Mouse (Mus musculus): ENCODE measurements at regions not wholly inside any gene's neighbourhood (a gene's known extent, or its start where the extent isn't known, plus 50 kb on each side); places are given as distances from the start of the nearest gene placed in this dataset.

- no peak for DNase-seq
Measured at GRCm38 (mm10) chr13:11205216-11205786, 844.7 kb upstream of the Chrm3 start.

GRCm38 (mm10) chr13:11201978-11202377 lies 841.3 kb upstream of the Chrm3 start:
- no peak for ATAC-seq
- H3K4me1 ChIP-seq (ENCODE audit: insufficient read depth): no peaks in the 10 kb centered on the region
- no peaks in the 10 kb centered on the region for H3K36me3 ChIP-seq (ENCODE audit: insufficient read depth)
- H3K9ac ChIP-seq: no peak overlapping the region
- no peak for TF ChIP-seq CTCF (IDR thresholded peaks at IDR 0.05; ENCODE audit: low read depth)
- DNase-seq: no peak
- no peaks in the 10 kb centered on the region for H3K9me3 ChIP-seq (ENCODE audit: low read length)
- H3K27me3 ChIP-seq (ENCODE audit: insufficient read depth, low read length): no peaks in the 10 kb centered on the region
- no peak overlapping the region for H3K4me2 ChIP-seq (ENCODE audit: low read depth)
- no peak overlapping the region for H3K4me3 ChIP-seq (ENCODE audit: low read depth, low read length)
- no peak overlapping the region for H3K27ac ChIP-seq (ENCODE audit: low read depth, low read length)

More at GRCm38 (mm10) chr13:11205216-11205786, 844.7 kb upstream of the Chrm3 start:
- TF ChIP-seq CTCF (IDR thresholded peaks at IDR 0.05; ENCODE audit: low read depth): no peak
- Histone ChIP-seq H3K9me3 (ENCODE audit: low read length) (0 out of 2 replicates have a peak, but pooled peaks cover 3% of the 10 kb centered on the region), H3K27me3 (ENCODE audit: insufficient read depth, low read length) (no peaks in the 10 kb centered on the region), H3K4me1 (ENCODE audit: insufficient read depth) (no peaks in the 10 kb centered on the region), H3K36me3 (ENCODE audit: insufficient read depth) (no peaks in the 10 kb centered on the region), H3K27ac (ENCODE audit: low read depth, low read length) (no peak overlapping the region), H3K4me3 (ENCODE audit: low read depth, low read length) (no peak overlapping the region), H3K4me2 (ENCODE audit: low read depth) (no peak overlapping the region), H3K9ac (no peak overlapping the region)
- WGBS: 64% methylated on average over 6 of the region's 6 CpGs
- peak; percentile 42; the same call in 1 of the 2 replicates for ATAC-seq

GRCm38 (mm10) chr13:11192471-11192870 lies 831.8 kb upstream of the Chrm3 start:
- WGBS: 91% methylated on average over 8 of the region's 8 CpGs
- Histone ChIP-seq H3K36me3 (ENCODE audit: insufficient read depth) (no peaks in the 10 kb centered on the region), H3K4me2 (ENCODE audit: low read depth) (no peak overlapping the region), H3K27ac (ENCODE audit: low read depth, low read length) (no peak overlapping the region), H3K9ac (no peak overlapping the region), H3K27me3 (ENCODE audit: insufficient read depth, low read length) (no peaks in the 10 kb centered on the region), H3K9me3 (ENCODE audit: low read length) (no peaks in the 10 kb centered on the region), H3K4me1 (ENCODE audit: insufficient read depth) (no peaks in the 10 kb centered on the region), H3K4me3 (ENCODE audit: low read depth, low read length) (no peak overlapping the region)
- no peak for ATAC-seq
- no peak for TF ChIP-seq CTCF (IDR thresholded peaks at IDR 0.05; ENCODE audit: low read depth)
- DNase-seq: no peak

GRCm38 (mm10) chr13:11181191-11181590 lies 820.5 kb upstream of the Chrm3 start:
- Histone ChIP-seq H3K4me1 (ENCODE audit: insufficient read depth) (no peaks in the 10 kb centered on the region), H3K9ac (no peak overlapping the region), H3K27me3 (ENCODE audit: insufficient read depth, low read length) (no peaks in the 10 kb centered on the region), H3K9me3 (ENCODE audit: low read length) (no peaks in the 10 kb centered on the region), H3K4me3 (ENCODE audit: low read depth, low read length) (no peak overlapping the region), H3K4me2 (ENCODE audit: low read depth) (no peak overlapping the region), H3K27ac (ENCODE audit: low read depth, low read length) (no peak overlapping the region), H3K36me3 (ENCODE audit: insufficient read depth) (no peaks in the 10 kb centered on the region)
- no peak for TF ChIP-seq CTCF (IDR thresholded peaks at IDR 0.05; ENCODE audit: low read depth)
- DNase-seq (no peak), ATAC-seq (no peak)

DNA sequence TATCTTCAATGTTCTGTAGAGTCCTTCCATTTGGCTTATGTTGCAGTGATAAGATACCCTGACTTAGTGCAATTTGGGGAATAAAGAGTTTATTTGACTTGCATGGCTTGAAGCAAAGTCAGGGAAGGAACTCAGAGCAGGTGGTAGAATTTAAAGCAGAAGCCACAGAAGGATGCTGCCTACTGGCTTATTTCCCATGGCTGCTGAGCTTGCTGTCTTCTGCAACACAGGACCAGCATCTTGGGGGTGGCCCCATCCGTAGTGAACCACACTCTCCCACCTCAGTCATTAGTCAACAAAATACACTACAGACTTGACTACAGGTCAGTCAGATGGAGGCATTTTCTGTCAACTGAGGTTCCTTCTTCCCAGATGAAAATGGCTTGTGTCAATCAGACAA lies 819.7 kb upstream of the Chrm3 start:
- no peak for ATAC-seq
- Histone ChIP-seq H3K9me3 (ENCODE audit: low read length) (no peaks in the 10 kb centered on the region), H3K9ac (no peak overlapping the region), H3K27ac (ENCODE audit: low read depth, low read length) (no peak overlapping the region), H3K4me3 (ENCODE audit: low read depth, low read length) (no peak overlapping the region), H3K36me3 (ENCODE audit: insufficient read depth) (no peaks in the 10 kb centered on the region), H3K4me2 (ENCODE audit: low read depth) (no peak overlapping the region), H3K4me1 (ENCODE audit: insufficient read depth) (no peaks in the 10 kb centered on the region), H3K27me3 (ENCODE audit: insufficient read depth, low read length) (no peaks in the 10 kb centered on the region)
- TF ChIP-seq CTCF (IDR thresholded peaks at IDR 0.05; ENCODE audit: low read depth): no peak
- DNase-seq: no peak
- WGBS: 73% methylated on average over 1 of the region's 1 CpGs

- Histone ChIP-seq H3K4me2 (ENCODE audit: low read depth) (no peak overlapping the region), H3K4me1 (ENCODE audit: insufficient read depth) (no peaks in the 10 kb centered on the region), H3K9ac (no peak overlapping the region), H3K9me3 (ENCODE audit: low read length) (no peaks in the 10 kb centered on the region), H3K27me3 (ENCODE audit: insufficient read depth, low read length) (no peaks in the 10 kb centered on the region), H3K36me3 (ENCODE audit: insufficient read depth) (no peaks in the 10 kb centered on the region), H3K27ac (ENCODE audit: low read depth, low read length) (no peak overlapping the region), H3K4me3 (ENCODE audit: low read depth, low read length) (no peak overlapping the region)
- ATAC-seq: no peak
- DNase-seq: no peak
- 82% methylated on average over 2 of the region's 2 CpGs for WGBS
- no peak for TF ChIP-seq CTCF (IDR thresholded peaks at IDR 0.05; ENCODE audit: low read depth)
Measured at GRCm38 (mm10) chr13:11178586-11178985, 817.9 kb upstream of the Chrm3 start.

- Histone ChIP-seq H3K9me3 (ENCODE audit: low read length) (no peaks in the 10 kb centered on the region), H3K27me3 (ENCODE audit: insufficient read depth, low read length) (no peaks in the 10 kb centered on the region), H3K9ac (no peak overlapping the region), H3K4me1 (ENCODE audit: insufficient read depth) (no peaks in the 10 kb centered on the region), H3K36me3 (ENCODE audit: insufficient read depth) (no peaks in the 10 kb centered on the region), H3K27ac (ENCODE audit: low read depth, low read length) (no peak overlapping the region), H3K4me3 (ENCODE audit: low read depth, low read length) (no peak overlapping the region), H3K4me2 (ENCODE audit: low read depth) (no peak overlapping the region)
- no peak for TF ChIP-seq CTCF (IDR thresholded peaks at IDR 0.05; ENCODE audit: low read depth)
- no peak for DNase-seq
- ATAC-seq: peak; percentile 23; the same call in 1 of the 2 replicates
- WGBS: 60% methylated on average over 6 of the region's 6 CpGs
Measured at GRCm38 (mm10) chr13:11177642-11178420, 817.2 kb upstream of the Chrm3 start.
